Mouse (Mus musculus) liver, postnatal 0 days (tissue): ENCODE results near the gene Coro2a.
A peak's percentile ranks its signal among the peaks of the same experiment; 100 is the strongest.

Source experiments
- CTCF ChIP-seq: sonication (generic); IDR thresholded peaks from 2 replicates; pipeline ENCODE4 v1.5.1; 2016; ENCODE audit warnings: antibody characterized with exemption, low read depth
- EP300 ChIP-seq: IDR thresholded peaks from 2 replicates; pipeline ENCODE4 v1.6.1; 2016; ENCODE audit warnings: antibody characterized with exemption, low read depth, mild to moderate bottlenecking

DNA sequence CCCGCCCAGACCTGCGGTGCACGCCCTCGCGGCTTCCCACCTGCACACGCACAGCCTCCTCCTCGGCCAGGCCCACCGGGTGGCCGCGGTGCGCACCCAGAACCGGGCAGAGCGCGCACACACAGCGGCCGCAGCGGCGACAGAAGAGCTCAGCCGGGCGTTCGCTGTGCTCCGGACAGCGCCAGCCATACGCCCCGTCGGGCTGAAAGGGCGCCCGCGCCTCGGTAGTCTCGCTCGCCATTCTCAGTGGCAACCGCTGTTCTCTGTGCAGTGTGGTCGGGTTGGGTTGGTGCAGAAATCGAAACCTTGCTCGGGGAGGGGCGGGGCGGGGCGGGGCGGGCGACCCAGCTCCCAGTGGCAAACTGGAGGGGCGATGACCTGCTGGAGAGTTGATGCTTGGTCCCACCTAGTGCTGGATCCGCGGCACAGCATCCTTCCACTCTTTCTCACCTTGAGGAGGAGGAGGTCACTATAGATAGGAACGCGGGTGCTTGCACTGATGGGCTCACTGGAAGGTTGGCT, 66.1 kb downstream of the Coro2a start, which contains the start of gene Trim14:
- TF ChIP-seq CTCF = peak; percentile 65
- no peak for TF ChIP-seq EP300
